Mouse (Mus musculus) MEL (cell line): Measurements from ENCODE around the gene Nans.

Source experiments
- CTCF ChIP-seq, 3 experiments: IDR thresholded peaks in 2 of 3; conservative IDR thresholded peaks in 1 of 3; 2 replicates each; pipeline ENCODE4 v1.5.1; 2011 to 2012; ENCODE audit warnings: low read length in 3 of 3, low read depth in 2 of 3, mild to moderate bottlenecking in 2 of 3, improper control_type of control experiment in 1 of 3, inconsistent platforms in 1 of 3, mixed read lengths in 1 of 3, moderate library complexity in 1 of 3; ENCODE audit not compliant: control insufficient read depth in 1 of 3, insufficient read depth in 1 of 3, poor library complexity in 1 of 3, severe bottlenecking in 1 of 3
- MAX ChIP-seq: IDR thresholded peaks from 2 replicates; pipeline ENCODE4 v1.6.1; 2011; ENCODE audit warnings: low read length, improper control_type of control experiment
- MXI1 ChIP-seq: IDR thresholded peaks from 2 replicates; pipeline ENCODE4 v1.6.1; 2011; ENCODE audit warnings: mild to moderate bottlenecking, low read depth, low read length, improper control_type of control experiment
- POLR2A ChIP-seq, 2 experiments: IDR thresholded peaks; 2 replicates each; pipeline ENCODE4 v1.6.1; 2011 to 2012; ENCODE audit warnings: low read length in 2 of 2, mild to moderate bottlenecking in 2 of 2, control low read depth in 1 of 2, improper control_type of control experiment in 1 of 2, low read depth in 1 of 2, moderate library complexity in 1 of 2; ENCODE audit not compliant: control insufficient read depth in 1 of 2, insufficient read depth in 1 of 2, poor library complexity in 1 of 2
- POLR2AphosphoS5 ChIP-seq: IDR thresholded peaks from 2 replicates; pipeline ENCODE4 v1.6.1; 2012; ENCODE audit warnings: low read depth, borderline replicate concordance, mild to moderate bottlenecking, inconsistent platforms, low read length, moderate library complexity, mixed read lengths
- SIN3A ChIP-seq: IDR thresholded peaks from 2 replicates; pipeline ENCODE4 v1.6.1; 2012; ENCODE audit warnings: low read length, improper control_type of control experiment, inconsistent platforms
- TAL1 ChIP-seq: IDR thresholded peaks from 2 replicates; pipeline ENCODE4 v1.6.1; 2012; ENCODE audit warnings: mild to moderate bottlenecking, inconsistent platforms, low read length, moderate library complexity, mixed read lengths
- UBTF ChIP-seq: IDR thresholded peaks from 2 replicates; pipeline ENCODE4 v1.6.1; 2012; ENCODE audit warnings: low read depth, mild to moderate bottlenecking, inconsistent platforms, low read length, improper control_type of control experiment, moderate library complexity, borderline replicate concordance; ENCODE audit not compliant: insufficient read depth
- USF1 ChIP-seq: IDR thresholded peaks from 2 replicates; pipeline ENCODE4 v1.6.1; 2014; ENCODE audit warnings: low read depth, mild to moderate bottlenecking, inconsistent platforms, low read length, improper control_type of control experiment, moderate library complexity

- TF ChIP-seq USF1, result no peak
- TF ChIP-seq CTCF (IDR thresholded peaks at IDR 0.05 in 2 of 3, conservative IDR thresholded peaks at IDR 0.05 in 1 of 3; ENCODE audit: control insufficient read depth in 1 of 3, insufficient read depth in 1 of 3, low read depth in 2 of 3, low read length in 3 of 3, poor library complexity in 1 of 3, severe bottlenecking in 1 of 3), result no peak
- peak in 1 of 2 experiments; percentile 77; a peak in 2 of 4 replicates for TF ChIP-seq POLR2A (IDR thresholded peaks at IDR 0.05; ENCODE audit: control insufficient read depth in 1 of 2, insufficient read depth in 1 of 2, low read depth in 1 of 2, low read length in 2 of 2, poor library complexity in 1 of 2)
- TF ChIP-seq TAL1, result no peak
- no peak for TF ChIP-seq POLR2AphosphoS5
- no peak for TF ChIP-seq UBTF
- TF ChIP-seq SIN3A, result no peak
- no peak for TF ChIP-seq MAX
- no peak for TF ChIP-seq MXI1
Measured at GRCm38 (mm10) chr4:46527558-46527926, 38.5 kb downstream of the Nans start.
